Mouse (Mus musculus) forebrain, embryonic 14.5 days (tissue): ENCODE measurements around the gene Dnajc5. TPM values are rescaled to one million over a fixed set of nuclear protein-coding genes. Genes with fewer than 3 reads are reported as not detected.

Experiments used
- ATAC-seq: fragments of 200-750 bp; cut with Nextera tagmentation; 2 replicates; pipeline ENCODE4 v1.8.0; 2017; ENCODE audit warnings: mild to moderate bottlenecking, moderate library complexity
- DNase-seq: peaks from one replicate; pipeline ENCODE4 v3.0.0-alpha.2; 2015; ENCODE audit warnings: low spot score
- H3K27ac ChIP-seq: fragments of 300-500 bp; sonication (generic); 2 replicates; pipeline ENCODE4 v1.5.1; 2014; ENCODE audit warnings: low read depth, mild to moderate bottlenecking, control low read depth, low read length, moderate library complexity
- H3K27me3 ChIP-seq: fragments of 300-500 bp; sonication (generic); replicated peaks from 2 replicates; pipeline ENCODE4 v1.6.1; 2014; ENCODE audit warnings: low read length, control low read depth, mixed read lengths; ENCODE audit not compliant: control insufficient read depth, insufficient read depth
- H3K36me3 ChIP-seq: fragments of 300-500 bp; sonication (generic); 2 replicates; pipeline ENCODE4 v1.6.1; 2014; ENCODE audit warnings: low read length, control low read depth; ENCODE audit not compliant: control insufficient read depth, insufficient read depth
- H3K4me1 ChIP-seq: fragments of 300-500 bp; sonication (generic); 2 replicates; pipeline ENCODE4 v1.6.1; 2014; ENCODE audit warnings: antibody characterized with exemption, low read length, control low read depth; ENCODE audit not compliant: control insufficient read depth, insufficient read depth
- H3K4me2 ChIP-seq: fragments of 300-500 bp; sonication (generic); 2 replicates; pipeline ENCODE4 v1.6.1; 2014; ENCODE audit warnings: mild to moderate bottlenecking, control low read depth, low read length
- H3K4me3 ChIP-seq: fragments of 300-500 bp; sonication (generic); 2 replicates; pipeline ENCODE4 v1.5.1; 2014; ENCODE audit warnings: low read depth, low read length, control low read depth
- H3K9ac ChIP-seq: fragments of 300-500 bp; sonication (generic); 2 replicates; pipeline ENCODE4 v1.6.1; 2014; ENCODE audit warnings: mild to moderate bottlenecking, low read length, control low read depth, moderate library complexity
- H3K9me3 ChIP-seq: fragments of 300-500 bp; sonication (generic); replicated peaks from 2 replicates; pipeline ENCODE4 v1.6.1; 2016; ENCODE audit warnings: low read length, control low read depth, mixed read lengths; ENCODE audit not compliant: control insufficient read depth
- WGBS: fragments of 180-500 bp; shearing (Covaris S2); extraction: QIAGEN DNeasy Blood & Tissue Kit; methylation state at CpG from one replicate; pipeline ENCODE4 v1.1.7; 2014; 5-methylcytosine and 5-hydroxymethylcytosine counted together
- polyA plus RNA-seq: library from polyadenylated mRNA; unstranded; fragments of >200 nt; fragmentation: Nextera tagmentation; extraction: Ambion mirVana; gene quantifications from 2 replicates; pipeline ENCODE4 v1.2.1, GENCODE M21; 2014

Gene Dnajc5
- polyA plus RNA-seq, 1 experiment from 2014 or later, result 127 TPM

DNA sequence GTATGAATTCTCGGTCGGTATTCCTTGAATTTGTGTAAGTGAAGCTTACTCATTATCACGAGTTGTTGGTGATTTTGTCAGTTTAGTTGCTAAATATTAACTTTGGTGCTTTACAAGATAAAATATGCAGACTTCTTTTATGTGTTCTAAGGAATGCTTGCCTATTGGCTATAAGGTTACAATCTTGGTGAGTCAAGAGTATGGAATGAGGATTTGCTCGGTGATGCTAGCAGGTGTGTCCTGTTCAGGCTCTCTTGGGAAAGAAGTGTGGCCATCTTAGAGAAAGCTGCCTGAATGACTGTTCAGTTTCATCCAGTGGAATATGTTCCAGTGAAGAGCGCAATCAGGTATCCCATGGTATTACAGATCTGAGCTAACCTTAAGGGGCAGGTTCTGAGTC is 5.2 kb downstream of the Dnajc5 start:
- H3K27me3 ChIP-seq, result no peaks in the 10 kb centered on the region
- H3K4me2 ChIP-seq, result no peak overlapping the region
- H3K27ac ChIP-seq, result no peak overlapping the region
- WGBS, result 91% methylated on average over 5 of the region's 5 CpGs
- no peak overlapping the region for H3K4me3 ChIP-seq
- no peaks in the 10 kb centered on the region for H3K36me3 ChIP-seq
- DNase-seq, result no peak
- ATAC-seq, result no peak
- peaks cover 8% of the 10 kb centered on the region; the same call in 1 of the 2 replicates for H3K4me1 ChIP-seq
- H3K9me3 ChIP-seq, result no peaks in the 10 kb centered on the region
- H3K9ac ChIP-seq, result no peak overlapping the region

- H3K9me3 ChIP-seq, result no peaks in the 10 kb centered on the region
- H3K4me2 ChIP-seq, result no peak overlapping the region
- H3K36me3 ChIP-seq, result no peaks in the 10 kb centered on the region
- H3K4me3 ChIP-seq, result no peak overlapping the region
- no peak overlapping the region for H3K9ac ChIP-seq
- no peaks in the 10 kb centered on the region for H3K4me1 ChIP-seq
- H3K27me3 ChIP-seq, result no peaks in the 10 kb centered on the region
- ATAC-seq (no peak), DNase-seq (no peak)
- WGBS, result 92% methylated on average over 1 of the region's 1 CpGs
- no peak overlapping the region for H3K27ac ChIP-seq
These were observed 8.8 kb downstream of the Dnajc5 start for GRCm38 (mm10) chr2:181529076-181529475.

DNA sequence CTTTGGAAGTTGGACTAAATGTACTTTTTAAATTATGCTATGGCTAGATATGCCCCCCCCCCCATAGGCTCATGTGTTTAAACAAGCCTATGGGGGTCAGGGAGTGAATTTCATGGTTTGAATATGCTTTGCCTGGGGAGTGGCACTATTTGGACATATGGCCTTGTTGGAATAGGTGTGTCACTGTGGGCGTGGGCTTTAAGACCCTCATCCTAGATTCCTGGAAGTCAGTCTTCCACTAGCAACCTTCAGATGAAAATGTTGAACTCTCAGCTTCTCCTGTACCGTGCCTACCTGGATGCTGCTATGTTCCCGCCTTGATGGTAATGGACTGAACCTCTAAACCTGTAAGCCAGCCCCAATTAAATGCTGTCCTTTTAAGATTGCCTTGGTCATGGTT is 12.3 kb downstream of the Dnajc5 start:
- ATAC-seq, result no peak
- no peaks in the 10 kb centered on the region for H3K27me3 ChIP-seq
- no peaks in the 10 kb centered on the region for H3K36me3 ChIP-seq
- H3K9ac ChIP-seq, result no peak overlapping the region
- H3K4me1 ChIP-seq, result peaks cover 2% of the 10 kb centered on the region; the same call in 1 of the 2 replicates
- H3K9me3 ChIP-seq, result no peaks in the 10 kb centered on the region
- DNase-seq, result no peak
- WGBS, result 96% methylated on average over 3 of the region's 3 CpGs
- no peak overlapping the region for H3K4me3 ChIP-seq
- no peak overlapping the region for H3K4me2 ChIP-seq
- H3K27ac ChIP-seq, result no peak overlapping the region

DNA sequence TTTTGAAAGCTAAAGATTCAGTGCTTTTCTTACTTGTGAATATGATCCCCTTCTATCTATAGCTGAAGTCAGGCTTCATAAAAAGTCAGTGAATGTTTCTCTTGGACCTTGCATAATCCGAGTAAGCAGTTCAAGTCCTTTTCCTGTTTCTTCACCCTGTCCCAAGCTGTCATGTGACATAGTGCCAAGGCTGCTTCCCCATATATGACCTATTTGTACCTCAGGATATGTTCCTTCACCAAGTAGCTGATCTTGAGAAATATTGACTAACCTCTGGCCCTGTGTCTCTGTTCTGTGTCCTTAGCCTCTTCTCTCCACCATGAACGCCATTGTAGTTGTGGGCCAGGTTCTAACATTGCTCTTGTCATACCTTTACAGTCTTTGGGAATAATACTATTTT is 16.1 kb downstream of the Dnajc5 start:
- no peak for ATAC-seq
- Histone ChIP-seq H3K9ac (no peak overlapping the region), H3K36me3 (0 out of 2 replicates have a peak, but pooled peaks cover under 1% of the 10 kb centered on the region), H3K4me2 (no peak overlapping the region), H3K4me3 (no peak overlapping the region), H3K4me1 (peaks cover 4% of the 10 kb centered on the region; the same call in 1 of the 2 replicates), H3K27me3 (no peaks in the 10 kb centered on the region), H3K27ac (no peak overlapping the region), H3K9me3 (no peaks in the 10 kb centered on the region)
- DNase-seq, result no peak
- 95% methylated on average over 2 of the region's 2 CpGs for WGBS

- DNase-seq, result peak; percentile 69
- no peak overlapping the region for H3K9ac ChIP-seq
- H3K27me3 ChIP-seq, result no peaks in the 10 kb centered on the region
- 81% methylated on average over 2 of the region's 2 CpGs for WGBS
- no peak overlapping the region for H3K4me2 ChIP-seq
- H3K36me3 ChIP-seq, result 0 out of 2 replicates have a peak, but pooled peaks cover 2% of the 10 kb centered on the region
- H3K9me3 ChIP-seq, result no peaks in the 10 kb centered on the region
- peak overlapping the region; percentile 44; the same call in 1 of the 2 replicates for H3K27ac ChIP-seq
- ATAC-seq, result peak; percentile 91
- peaks cover 4% of the 10 kb centered on the region; the same call in 1 of the 2 replicates for H3K4me1 ChIP-seq
- H3K4me3 ChIP-seq, result no peak overlapping the region
These were observed 17.3 kb downstream of the Dnajc5 start for GRCm38 (mm10) chr2:181537444-181538047.

DNA sequence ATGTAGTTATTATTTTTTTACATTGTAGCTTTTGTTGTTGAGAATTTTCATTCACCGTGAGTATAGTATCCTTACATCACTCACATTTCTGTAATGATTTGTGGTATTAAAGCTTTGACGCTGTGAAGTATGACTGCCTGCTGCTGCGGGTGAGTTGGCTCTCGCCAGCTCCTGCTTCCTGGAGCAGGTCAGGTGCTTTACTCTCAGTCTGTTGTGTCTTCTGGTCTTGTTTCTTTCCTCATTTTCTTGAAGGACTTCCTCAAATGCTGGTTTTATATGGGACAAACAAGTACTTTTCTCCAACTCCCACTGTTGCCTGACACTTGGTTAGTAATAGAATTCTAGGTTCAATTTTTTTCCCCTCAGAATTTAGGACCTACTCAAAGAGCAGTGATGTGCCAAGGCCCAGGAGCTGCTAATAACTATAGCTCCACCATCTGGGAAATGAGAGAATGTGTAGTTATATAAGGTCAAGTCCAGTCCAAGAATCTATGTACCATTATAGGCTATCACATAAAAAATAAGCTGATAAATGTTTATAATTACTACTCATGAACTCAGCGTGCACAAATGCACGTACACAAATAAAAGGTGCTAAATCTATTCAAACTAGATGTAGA is 21.6 kb downstream of the Dnajc5 start:
- 96% methylated on average over 6 of the region's 6 CpGs for WGBS

DNA sequence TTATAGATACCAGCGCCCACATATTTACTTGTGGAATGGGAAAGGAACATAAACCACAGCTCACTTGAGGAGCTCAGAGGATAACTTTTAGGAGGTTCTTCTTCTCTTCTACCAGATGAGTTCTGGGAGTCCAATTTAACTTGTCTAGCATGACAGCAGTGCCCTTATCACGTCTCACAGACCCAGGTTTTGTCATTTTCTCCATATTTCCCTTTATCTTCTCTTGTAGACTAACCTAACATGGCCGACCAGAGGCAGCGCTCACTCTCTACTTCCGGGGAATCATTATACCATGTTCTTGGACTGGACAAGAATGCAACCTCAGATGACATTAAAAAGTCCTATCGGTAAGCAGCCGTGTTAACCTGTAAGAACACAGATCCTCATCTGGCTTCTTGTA is 25.9 kb downstream of the Dnajc5 start:
- peaks cover 51% of the 10 kb centered on the region for H3K36me3 ChIP-seq
- 97% methylated on average over 7 of the region's 7 CpGs for WGBS
- no peak overlapping the region for H3K4me3 ChIP-seq
- no peak overlapping the region for H3K4me2 ChIP-seq
- H3K27me3 ChIP-seq, result no peaks in the 10 kb centered on the region
- H3K4me1 ChIP-seq, result no peaks in the 10 kb centered on the region
- ATAC-seq, result no peak
- DNase-seq, result no peak
- H3K27ac ChIP-seq, result no peak overlapping the region
- no peaks in the 10 kb centered on the region for H3K9me3 ChIP-seq
- no peak overlapping the region for H3K9ac ChIP-seq

More for the DNA sequence above, 21.6 kb downstream of the Dnajc5 start:
- Histone ChIP-seq H3K27me3 (no peaks in the 10 kb centered on the region), H3K4me1 (peaks cover 4% of the 10 kb centered on the region; the same call in 1 of the 2 replicates), H3K9me3 (no peaks in the 10 kb centered on the region), H3K9ac (no peak overlapping the region), H3K4me2 (no peak overlapping the region), H3K36me3 (peaks cover 12% of the 10 kb centered on the region), H3K4me3 (no peak overlapping the region), H3K27ac (no peak overlapping the region)
- ATAC-seq (no peak), DNase-seq (no peak)

DNA sequence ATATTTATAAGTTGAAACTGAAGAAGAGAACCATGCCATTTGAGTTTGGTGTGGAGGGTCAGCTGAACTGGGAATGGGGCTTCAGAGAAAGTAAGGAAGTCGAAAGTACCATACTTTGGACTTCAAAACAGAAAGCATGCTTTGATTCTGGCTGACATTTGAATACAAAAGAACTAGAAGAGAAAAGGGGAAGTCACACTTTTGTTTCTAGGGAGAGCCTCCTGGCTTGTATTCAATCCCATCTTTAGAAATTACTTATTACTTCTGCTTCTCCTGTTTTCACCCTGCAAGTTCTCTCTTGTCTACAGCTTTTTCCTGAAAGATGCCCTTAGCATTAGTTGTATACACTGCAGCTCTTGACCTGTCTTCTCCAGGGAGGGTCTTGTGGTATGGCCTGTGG is 27.9 kb downstream of the Dnajc5 start:
- H3K4me2 ChIP-seq, result no peak overlapping the region
- no peak overlapping the region for H3K9ac ChIP-seq
- 70% methylated on average over 1 of the region's 1 CpGs for WGBS
- H3K4me1 ChIP-seq, result no peaks in the 10 kb centered on the region
- H3K27ac ChIP-seq, result no peak overlapping the region
- no peaks in the 10 kb centered on the region for H3K9me3 ChIP-seq
- no peak for DNase-seq
- no peak for ATAC-seq
- H3K36me3 ChIP-seq, result peaks cover 70% of the 10 kb centered on the region
- no peak overlapping the region for H3K4me3 ChIP-seq
- no peaks in the 10 kb centered on the region for H3K27me3 ChIP-seq

- WGBS, result 91% methylated on average over 5 of the region's 5 CpGs
These were observed 28.4 kb downstream of the Dnajc5 start for GRCm38 (mm10) chr2:181548682-181549081.

More at GRCm38 (mm10) chr2:181548682-181549081, 28.4 kb downstream of the Dnajc5 start:
- no peak for ATAC-seq
- H3K36me3 ChIP-seq, result peaks cover 74% of the 10 kb centered on the region
- H3K4me3 ChIP-seq, result no peak overlapping the region
- no peak overlapping the region for H3K27ac ChIP-seq
- H3K4me2 ChIP-seq, result no peak overlapping the region
- no peaks in the 10 kb centered on the region for H3K9me3 ChIP-seq
- H3K9ac ChIP-seq, result no peak overlapping the region
- no peaks in the 10 kb centered on the region for H3K4me1 ChIP-seq
- no peak for DNase-seq
- no peaks in the 10 kb centered on the region for H3K27me3 ChIP-seq
